Mouse (Mus musculus) embryo, embryonic 9.5 days (tissue): Measurements from ENCODE around the gene Zfp28.
"Not testable (repeated sequence)": the region's sequence is repeated elsewhere in the genome, so short reads cannot be mapped to it uniquely, and the experiment has no call there.

Experiments used
- DNase-seq: peaks from one replicate; pipeline ENCODE4 v3.0.0-alpha.2; 2017; ENCODE audit errors: extremely low spot score

Gene Zfp28

GRCm38 (mm10) chr7:6383044-6383455 lies at the start of gene Zfp28:
Gene Zfp28, plus strand, starts transcription at chr7:6383295.
- DNase-seq, result peak; percentile 98

- no peak for DNase-seq
Observed at GRCm38 (mm10) chr7:6339865-6340264, 43.2 kb upstream of the Zfp28 start.

GRCm38 (mm10) chr7:6343501-6344071 lies 39.5 kb upstream of the Zfp28 start, which contains the start of gene Gm3854:
Gene Gm3854, plus strand, starts transcription at chr7:6343759.
- DNase-seq, result peak; percentile 84

- DNase-seq, result no peak
Observed at GRCm38 (mm10) chr7:6344124-6344523, 39.0 kb upstream of the Zfp28 start.

GRCm38 (mm10) chr7:6358121-6358520 lies 25.0 kb upstream of the Zfp28 start:
- DNase-seq, result no peak

- DNase-seq, result peak; percentile 54
Observed at GRCm38 (mm10) chr7:6358937-6359590, 24.0 kb upstream of the Zfp28 start.

GRCm38 (mm10) chr7:6360477-6361060 lies 22.5 kb upstream of the Zfp28 start:
- peak; percentile 17 for DNase-seq

- DNase-seq, result no peak
Observed at GRCm38 (mm10) chr7:6361756-6362155, 21.3 kb upstream of the Zfp28 start.

- DNase-seq, result peak; percentile 99
Observed at GRCm38 (mm10) chr7:6362268-6363046, 20.6 kb upstream of the Zfp28 start.

- DNase-seq, result no peak
Observed at GRCm38 (mm10) chr7:6363047-6363488, 20.0 kb upstream of the Zfp28 start, which contains the start of gene Zfp78. Gene Zfp78, plus strand, starts transcription at chr7:6363280.

- DNase-seq, result no peak
Observed at GRCm38 (mm10) chr7:6364761-6365160, 18.3 kb upstream of the Zfp28 start.

- no peak for DNase-seq
Observed at GRCm38 (mm10) chr7:6367185-6367584, 15.9 kb upstream of the Zfp28 start.

GRCm38 (mm10) chr7:6368146-6368545 lies 14.9 kb upstream of the Zfp28 start:
- DNase-seq, result not testable (repeated sequence)

- DNase-seq, result no peak
Observed at GRCm38 (mm10) chr7:6369460-6369859, 13.6 kb upstream of the Zfp28 start.

- no peak for DNase-seq
Observed at GRCm38 (mm10) chr7:6372993-6373392, 10.1 kb upstream of the Zfp28 start.

GRCm38 (mm10) chr7:6378441-6378840 lies 4.7 kb upstream of the Zfp28 start:
- DNase-seq, result no peak

- no peak for DNase-seq
Observed at GRCm38 (mm10) chr7:6381431-6381830, 1.7 kb upstream of the Zfp28 start.

GRCm38 (mm10) chr7:6384011-6384410 lies 916 bp downstream of the Zfp28 start:
- DNase-seq, result no peak

- DNase-seq, result no peak
Observed at GRCm38 (mm10) chr7:6386995-6387394, 3.9 kb downstream of the Zfp28 start.

- DNase-seq, result no peak
Observed at GRCm38 (mm10) chr7:6388971-6389370, 5.9 kb downstream of the Zfp28 start.

GRCm38 (mm10) chr7:6389449-6389848 lies 6.4 kb downstream of the Zfp28 start:
- no peak for DNase-seq
